Mouse (Mus musculus): ENCODE data around the gene Cd300lb.

- TF ChIP-seq TAL1 (IDR thresholded peaks at IDR 0.05; ENCODE audit: low read length) (no peak), GATA1 (IDR thresholded peaks at IDR 0.05; ENCODE audit: low read length) (no peak)
These were observed 34.6 kb upstream of the Cd300lb start, which contains the start of gene Cd300c for GRCm38 (mm10) chr11:114968752-114969207.
